Mouse (Mus musculus): Measurements from ENCODE around the gene Lair1.

Gene Lair1

GRCm38 (mm10) chr7:3957387-3957786, 105.6 kb downstream of the Lair1 start:
- no peak for DNase-seq
